Mouse (Mus musculus) bone marrow, adult 2 months (tissue): ENCODE measurements around the gene Tff1. TPM values are rescaled to one million over a fixed set of nuclear protein-coding genes. Genes with fewer than 3 reads are reported as not detected.

Source experiments
- H3K27ac ChIP-seq: fragments of 200-500 bp; 2 replicates; pipeline ENCODE4 v1.5.1; 2012; ENCODE audit warnings: low read depth, mild to moderate bottlenecking, control low read depth, inconsistent platforms, low read length; ENCODE audit not compliant: control insufficient read depth, poor library complexity, insufficient read depth
- H3K4me1 ChIP-seq: fragments of 200-500 bp; 2 replicates; pipeline ENCODE4 v1.6.1; 2011; ENCODE audit warnings: low read length; ENCODE audit not compliant: control insufficient read depth, insufficient read depth
- H3K4me3 ChIP-seq: fragments of 200-500 bp; replicated peaks from 2 replicates; pipeline ENCODE3; 2011; ENCODE audit warnings: mild to moderate bottlenecking, low read depth, low read length, control low read depth; ENCODE audit not compliant: control insufficient read depth
- CTCF ChIP-seq: fragments of 200-500 bp; IDR thresholded peaks from 2 replicates; pipeline ENCODE4 v1.5.1; 2011; ENCODE audit warnings: low read length, control low read depth; ENCODE audit not compliant: control insufficient read depth, insufficient read depth
- POLR2A ChIP-seq: fragments of 200-500 bp; IDR thresholded peaks from 2 replicates; pipeline ENCODE4 v1.6.1; 2011; ENCODE audit warnings: low read depth, mild to moderate bottlenecking, control low read depth, low read length, borderline replicate concordance; ENCODE audit not compliant: control insufficient read depth
- WGBS: fragments of 180-500 bp; shearing (Covaris S2); methylation state at CpG from one replicate; pipeline ENCODE4 v1.1.7; 2018; 5-methylcytosine and 5-hydroxymethylcytosine counted together
- polyA plus RNA-seq: library from polyadenylated mRNA; stranded (reverse); fragments of >200 nt; gene quantifications from 2 replicates; pipeline ENCODE4 v1.2.4, GENCODE M21; 2011; ENCODE audit warnings: low replicate concordance; ENCODE audit not compliant: missing spikeins, insufficient read depth, insufficient read length

Tff1 gene
- polyA plus RNA-seq, 1 experiment: not detected

GRCm38 (mm10) chr17:31169796-31170195 is 4.7 kb upstream of the Tff1 start:
- no peak overlapping the region for H3K27ac ChIP-seq
- no peak overlapping the region for H3K4me3 ChIP-seq
- 83% methylated on average over 5 of the region's 5 CpGs for WGBS
- no peaks in the 10 kb centered on the region for H3K4me1 ChIP-seq
- TF ChIP-seq CTCF (no peak), POLR2A (no peak)

GRCm38 (mm10) chr17:31163821-31164220 is 1.3 kb downstream of the Tff1 start:
- Histone ChIP-seq H3K4me3 (no peak overlapping the region), H3K4me1 (no peaks in the 10 kb centered on the region), H3K27ac (no peak overlapping the region)
- TF ChIP-seq CTCF (no peak), POLR2A (no peak)
- WGBS: 60% methylated on average over 2 of the region's 2 CpGs

- no peaks in the 10 kb centered on the region for H3K4me1 ChIP-seq
- no peak overlapping the region for H3K4me3 ChIP-seq
- H3K27ac ChIP-seq: no peak overlapping the region
- TF ChIP-seq CTCF: no peak
- no peak for TF ChIP-seq POLR2A
- WGBS: 36% methylated on average over 12 of the region's 12 CpGs
Observed at GRCm38 (mm10) chr17:31162607-31163006, 2.5 kb downstream of the Tff1 start.

- TF ChIP-seq CTCF (no peak), POLR2A (no peak)
- Histone ChIP-seq H3K4me3 (no peak overlapping the region), H3K4me1 (no peaks in the 10 kb centered on the region), H3K27ac (no peak overlapping the region)
- 86% methylated on average over 4 of the region's 4 CpGs for WGBS
Observed at GRCm38 (mm10) chr17:31160291-31160690, 4.8 kb downstream of the Tff1 start.

- WGBS: 88% methylated on average over 6 of the region's 6 CpGs
- TF ChIP-seq CTCF: no peak
- no peak for TF ChIP-seq POLR2A
Observed at GRCm38 (mm10) chr17:31157921-31158320, 7.2 kb downstream of the Tff1 start.

GRCm38 (mm10) chr17:31153785-31154184 is 11.3 kb downstream of the Tff1 start:
- Histone ChIP-seq H3K27ac (no peak overlapping the region), H3K4me3 (no peak overlapping the region), H3K4me1 (no peaks in the 10 kb centered on the region)
- 9% methylated on average over 8 of the region's 8 CpGs for WGBS
- TF ChIP-seq CTCF: no peak
- TF ChIP-seq POLR2A: no peak

More at GRCm38 (mm10) chr17:31157921-31158320, 7.2 kb downstream of the Tff1 start:
- no peaks in the 10 kb centered on the region for H3K4me1 ChIP-seq
- no peak overlapping the region for H3K4me3 ChIP-seq
- no peak overlapping the region for H3K27ac ChIP-seq

- Histone ChIP-seq H3K4me1 (no peaks in the 10 kb centered on the region), H3K4me3 (no peak overlapping the region), H3K27ac (no peak overlapping the region)
- WGBS: 73% methylated on average over 9 of the region's 9 CpGs
- TF ChIP-seq CTCF (no peak), POLR2A (no peak)
Observed at GRCm38 (mm10) chr17:31152966-31153499, 12.0 kb downstream of the Tff1 start.

GRCm38 (mm10) chr17:31152512-31152911 is 12.6 kb downstream of the Tff1 start:
- Histone ChIP-seq H3K27ac (no peak overlapping the region), H3K4me1 (no peaks in the 10 kb centered on the region), H3K4me3 (no peak overlapping the region)
- 70% methylated on average over 5 of the region's 5 CpGs for WGBS
- TF ChIP-seq CTCF (no peak), POLR2A (no peak)

GRCm38 (mm10) chr17:31145998-31146397 is 19.1 kb downstream of the Tff1 start:
- no peaks in the 10 kb centered on the region for H3K4me1 ChIP-seq
- TF ChIP-seq POLR2A (no peak), CTCF (no peak)
- 20% methylated on average over 9 of the region's 9 CpGs for WGBS

More at GRCm38 (mm10) chr17:31145998-31146397, 19.1 kb downstream of the Tff1 start:
- Histone ChIP-seq H3K27ac (no peak overlapping the region), H3K4me3 (no peak overlapping the region)
